8 mouse cellular contexts compared by ENCODE assay signal in the genomic region with DNA sequence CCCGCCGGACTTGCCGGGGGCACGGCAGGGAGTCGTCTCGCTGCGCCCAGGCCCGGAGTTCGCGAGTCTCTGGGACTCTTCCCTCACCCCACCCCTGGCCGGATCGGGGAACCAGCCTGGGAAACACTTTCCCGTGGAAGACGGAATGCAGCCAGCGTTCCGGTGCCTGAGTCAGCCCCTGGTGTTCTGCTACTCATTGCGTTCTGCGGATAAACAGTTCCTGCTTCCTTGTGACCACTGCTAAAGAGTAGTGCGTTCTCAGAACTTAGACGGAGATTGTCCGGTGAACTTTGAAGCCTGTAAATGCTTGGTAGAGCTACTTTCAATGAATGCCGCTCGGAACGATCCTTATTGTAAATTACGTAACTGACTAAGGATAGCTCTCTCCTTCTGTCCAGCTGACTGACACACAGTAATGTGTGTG. TPM values are rescaled to one million over a fixed set of nuclear protein-coding genes. Genes with fewer than 3 reads are reported as not detected.
DNase-seq lines count a peak whose midpoint lies in the region; ATAC-seq lines count a peak whose summit lies in the region.

No protein-coding gene starts in this region.

- peak overlapping the region; percentile 93 for H3K4me2 ChIP-seq in hindbrain, embryonic 15.5 days

- peaks cover 7% of the 10 kb centered on the region for H3K4me1 ChIP-seq in hindbrain, embryonic 15.5 days (replicated peaks)

- H3K9me3 ChIP-seq in hindbrain, embryonic 15.5 days, result no peaks in the 10 kb centered on the region

- peak overlapping the region; percentile 65 for H3K9ac ChIP-seq in hindbrain, embryonic 15.5 days

- under 1% methylated on average over 25 of the region's 25 CpGs for WGBS in hindbrain, embryonic 15.5 days

- no peaks in the 10 kb centered on the region for H3K27me3 ChIP-seq in hindbrain, embryonic 15.5 days

- H3K36me3 ChIP-seq in hindbrain, embryonic 15.5 days, result no peaks in the 10 kb centered on the region

- peak; percentile 46 for DNase-seq in spleen, adult 12 weeks (ENCODE audit: low spot score)
- DNase-seq in spleen, postnatal 14 days (ENCODE audit: low spot score in 2 of 2), result no peak
- DNase-seq in cerebellum, postnatal 36 days, result peak; percentile 49 to 53
- DNase-seq in frontal cortex, postnatal 36 days (ENCODE audit: low spot score in 2 of 2), result peak; percentile 58 to 59
- DNase-seq in left cerebral cortex, adult 11 months (ENCODE audit: low spot score), result peak; percentile 21
- peak; percentile 71 for DNase-seq in lung, postnatal 36 days
- peak; percentile 54 to 58 for DNase-seq in right cerebral cortex, postnatal 10 days (ENCODE audit: low spot score in 2 of 2)

- peak overlapping the region; percentile 82 for H3K27ac ChIP-seq in hindbrain, embryonic 15.5 days (replicated peaks)

- peak overlapping the region; percentile 90 for H3K4me3 ChIP-seq in hindbrain, embryonic 15.5 days

- ATAC-seq in hindbrain, embryonic 15.5 days (ENCODE audit: low FRiP score, low read depth), result peak; percentile 21; the same call in 1 of the 2 replicates

RNA-seq across cellular contexts. Expression of a gene that starts 0.7 kb away (rescaled TPM):
- polyA plus RNA-seq in hindbrain, embryonic 15.5 days (2015; fragmentation: Nextera tagmentation; extraction: Ambion mirVana), result 14.5 and 15.1 TPM in 2 replicates

RNA-seq across cellular contexts. Expression of a gene that starts 58.1 kb away (rescaled TPM):
- 0.18 and 0.26 TPM in 2 replicates for polyA plus RNA-seq in hindbrain, embryonic 15.5 days (2015; fragmentation: Nextera tagmentation; extraction: Ambion mirVana)

Comparison
In these comparisons a context has a peak if more than half of its experiments do, and no peak if none do; other contexts are left out.
1. DNase-seq: peak in spleen, adult 12 weeks (single experiment), cerebellum, postnatal 36 days (2 of 2), frontal cortex, postnatal 36 days (2 of 2), left cerebral cortex, adult 11 months (single experiment), lung, postnatal 36 days (single experiment) and right cerebral cortex, postnatal 10 days (2 of 2); none in spleen, postnatal 14 days (0 of 2).